ENCODE assay signal across 9 mouse cellular contexts in genomic region chr6:5509303-5509702, GRCm38 (mm10). TPM values are rescaled to one million over a fixed set of nuclear protein-coding genes. Genes with fewer than 3 reads are reported as not detected.
DNase-seq lines count a peak whose midpoint lies in the region; ATAC-seq and TF ChIP-seq lines count a peak whose summit lies in the region.
"Had no signal": no experiment of that assay in that cellular context is flagged by ENCODE, and none has a peak within 500 bp of the region (broad histone marks: within the 10 kb centered on the region; RNA-seq: fewer than 3 reads in every experiment).

No protein-coding gene starts in this region.

- no peak overlapping the region for H3K4me3 ChIP-seq in layer of hippocampus, adult 2 months
- H3K4me3 ChIP-seq in hindbrain, embryonic 10.5 days: no peak overlapping the region
- H3K4me3 ChIP-seq: left cerebral cortex, adult 2 months had no signal

- peak overlapping the region; percentile 39; the same call in 1 of the 2 replicates for H3K27ac ChIP-seq in layer of hippocampus, adult 2 months
- no peak overlapping the region for H3K27ac ChIP-seq in hindbrain, embryonic 10.5 days
- H3K27ac ChIP-seq: left cerebral cortex, adult 2 months had no signal

- ATAC-seq in megakaryocyte, adult 5-6 weeks (ENCODE audit: poor library complexity, severe bottlenecking): no peak

- TF ChIP-seq CTCF in layer of hippocampus, adult 2 months (conservative IDR thresholded peaks at IDR 0.05): no peak

- no peaks in the 10 kb centered on the region for H3K36me3 ChIP-seq in hindbrain, embryonic 10.5 days

- no peaks in the 10 kb centered on the region for H3K27me3 ChIP-seq in hindbrain, embryonic 10.5 days (ENCODE audit: insufficient read depth, poor library complexity, severe bottlenecking)

- H3K4me1 ChIP-seq in hindbrain, embryonic 10.5 days (replicated peaks): peaks cover 7% of the 10 kb centered on the region; the same call in 1 of the 2 replicates

- H3K9me3 ChIP-seq in hindbrain, embryonic 10.5 days: no peaks in the 10 kb centered on the region

- 63% methylated on average over 5 of the region's 5 CpGs for WGBS in hindbrain, embryonic 10.5 days

- DNase-seq in layer of hippocampus, adult 2 months (ENCODE audit: low spot score in 2 of 2): no peak
- no peak for DNase-seq in layer of hippocampus, postnatal 25 days (ENCODE audit: extremely low spot score in 1 of 2, low spot score in 1 of 2)
- DNase-seq in heart, adult 8-10 months (ENCODE audit: low spot score): peak; percentile 64
- DNase-seq in kidney, adult 9 months: peak; percentile 74
- DNase-seq in lung, postnatal 36 days: peak; percentile 69
- DNase-seq in frontal cortex, postnatal 10 days (ENCODE audit: low spot score in 2 of 2): no peak
- no peak for DNase-seq in hindbrain, embryonic 10.5 days (ENCODE audit: low spot score)

RNA-seq across cellular contexts. Expression of gene Pdk4, which starts 13.2 kb away (rescaled TPM):
- total RNA-seq in layer of hippocampus, adult 2 months (2021): 10 to 100 TPM; 13.9 to 14.8 TPM
- total RNA-seq in layer of hippocampus, postnatal 25 days (2021): 10 to 100 TPM; 11.1 to 14.1 TPM
- 100 to 1,000 TPM; 285 to 511 (median 332) TPM for total RNA-seq in heart, adult 8-10 months (2022)
- not detected in 2 replicates for total RNA-seq in megakaryocyte, adult 5-6 weeks (2015)
- total RNA-seq in megakaryocyte, adult 5-6 weeks (2017): not detected in 2 replicates
- polyA plus RNA-seq in hindbrain, embryonic 10.5 days (2016; fragmentation: Nextera tagmentation; extraction: Ambion mirVana): 0.65 and 0.98 TPM in 2 replicates

Comparison
In these comparisons a context has a peak if more than half of its experiments do, and no peak if none do; other contexts are left out.
1. DNase-seq: peak in heart, adult 8-10 months (single experiment), kidney, adult 9 months (single experiment) and lung, postnatal 36 days (single experiment); none in layer of hippocampus, adult 2 months (0 of 2), layer of hippocampus, postnatal 25 days (0 of 2), frontal cortex, postnatal 10 days (0 of 2) and hindbrain, embryonic 10.5 days (single experiment).
2. RNA of gene Pdk4, which starts 13.2 kb away (total RNA-seq): 285 to 511 TPM in heart, adult 8-10 months; 13.9 to 14.8 TPM in layer of hippocampus, adult 2 months, 11.1 to 14.1 TPM in layer of hippocampus, postnatal 25 days and not detected in megakaryocyte, adult 5-6 weeks; every median in the first group is over 10 times any median in the second.